Mouse (Mus musculus): Measurements from ENCODE around the gene Zfp467.

Zfp467 gene

DNA sequence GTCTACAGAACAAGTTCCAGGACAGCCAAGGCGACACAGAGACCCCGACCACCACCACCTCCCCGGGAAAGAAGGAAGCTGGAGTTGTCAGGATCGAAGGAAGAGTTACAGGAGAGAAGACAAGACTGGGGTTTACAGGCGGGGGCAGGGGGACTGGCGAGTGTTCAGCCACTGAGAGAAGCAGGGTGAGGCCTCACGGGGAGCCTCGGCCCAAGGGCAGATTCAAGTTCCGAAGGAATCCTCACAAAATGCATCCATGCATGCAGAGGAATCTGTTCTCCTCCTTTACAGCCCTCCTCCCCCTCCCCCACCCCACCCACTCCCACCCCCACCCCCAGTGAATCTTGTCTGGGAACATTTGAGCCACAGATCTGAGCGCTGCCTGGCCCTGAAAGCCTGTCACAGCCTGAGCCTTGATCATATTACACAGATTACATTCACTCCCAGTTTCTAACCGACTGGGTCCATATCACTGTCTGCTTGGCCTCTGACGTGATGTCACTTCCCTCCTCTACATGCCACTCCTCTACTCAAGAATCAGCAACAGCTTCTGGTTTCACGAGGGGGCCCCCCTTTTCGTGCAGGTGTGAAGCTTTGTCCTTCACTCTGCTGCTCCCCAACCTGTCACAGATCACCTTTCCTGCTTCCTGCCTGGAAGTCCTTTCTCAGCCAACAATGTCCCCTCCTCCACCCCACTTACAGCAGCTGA, 5.2 kb downstream of the Zfp467 start:
- DNase-seq (ENCODE audit: low read depth, low spot score), result no peak

- DNase-seq (ENCODE audit: low read depth, low spot score), result no peak
These were observed 6.0 kb downstream of the Zfp467 start for GRCm38 (mm10) chr6:48439654-48440053.

GRCm38 (mm10) chr6:48438475-48439125, 7.0 kb downstream of the Zfp467 start:
- DNase-seq (ENCODE audit: low read depth, low spot score), result no peak

- no peak for DNase-seq (ENCODE audit: low read depth, low spot score)
These were observed 7.8 kb downstream of the Zfp467 start for GRCm38 (mm10) chr6:48437679-48438376.

DNA sequence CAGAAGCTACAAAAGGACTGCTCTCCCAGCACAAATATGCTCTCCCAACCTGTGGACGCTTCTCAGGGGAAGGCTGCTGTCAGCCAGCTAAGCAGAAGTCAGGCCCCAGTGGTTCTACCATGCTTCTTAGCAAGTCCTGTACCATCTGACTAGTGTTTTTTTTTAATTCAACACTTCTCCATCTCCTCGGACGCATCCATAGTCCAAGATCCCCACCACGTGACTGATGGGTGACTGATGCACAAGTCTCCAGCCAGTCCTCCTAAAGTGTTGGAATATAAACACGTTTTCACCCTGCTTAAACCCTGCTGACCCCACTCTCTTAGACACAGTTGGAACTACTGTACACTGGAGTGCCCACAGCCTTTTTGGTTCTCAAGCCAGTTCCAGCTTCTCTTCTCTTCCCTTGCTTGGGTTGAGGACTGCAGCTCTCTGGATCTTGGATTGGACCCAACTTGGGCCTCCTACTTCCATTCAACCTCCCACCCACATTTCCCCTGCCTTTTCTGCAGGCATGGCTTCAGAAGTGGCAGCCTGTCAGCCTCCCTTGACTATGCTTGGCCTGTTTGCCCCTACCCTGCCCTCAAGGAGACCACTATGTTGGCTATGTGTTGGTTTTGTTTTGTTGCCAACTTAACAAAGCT, 9.8 kb downstream of the Zfp467 start:
- no peak for DNase-seq (ENCODE audit: low read depth, low spot score)

GRCm38 (mm10) chr6:48435111-48435510, 10.5 kb downstream of the Zfp467 start:
- no peak for DNase-seq (ENCODE audit: low read depth, low spot score)

GRCm38 (mm10) chr6:48434651-48435050, 11.0 kb downstream of the Zfp467 start:
- DNase-seq (ENCODE audit: low read depth, low spot score), result no peak

DNA sequence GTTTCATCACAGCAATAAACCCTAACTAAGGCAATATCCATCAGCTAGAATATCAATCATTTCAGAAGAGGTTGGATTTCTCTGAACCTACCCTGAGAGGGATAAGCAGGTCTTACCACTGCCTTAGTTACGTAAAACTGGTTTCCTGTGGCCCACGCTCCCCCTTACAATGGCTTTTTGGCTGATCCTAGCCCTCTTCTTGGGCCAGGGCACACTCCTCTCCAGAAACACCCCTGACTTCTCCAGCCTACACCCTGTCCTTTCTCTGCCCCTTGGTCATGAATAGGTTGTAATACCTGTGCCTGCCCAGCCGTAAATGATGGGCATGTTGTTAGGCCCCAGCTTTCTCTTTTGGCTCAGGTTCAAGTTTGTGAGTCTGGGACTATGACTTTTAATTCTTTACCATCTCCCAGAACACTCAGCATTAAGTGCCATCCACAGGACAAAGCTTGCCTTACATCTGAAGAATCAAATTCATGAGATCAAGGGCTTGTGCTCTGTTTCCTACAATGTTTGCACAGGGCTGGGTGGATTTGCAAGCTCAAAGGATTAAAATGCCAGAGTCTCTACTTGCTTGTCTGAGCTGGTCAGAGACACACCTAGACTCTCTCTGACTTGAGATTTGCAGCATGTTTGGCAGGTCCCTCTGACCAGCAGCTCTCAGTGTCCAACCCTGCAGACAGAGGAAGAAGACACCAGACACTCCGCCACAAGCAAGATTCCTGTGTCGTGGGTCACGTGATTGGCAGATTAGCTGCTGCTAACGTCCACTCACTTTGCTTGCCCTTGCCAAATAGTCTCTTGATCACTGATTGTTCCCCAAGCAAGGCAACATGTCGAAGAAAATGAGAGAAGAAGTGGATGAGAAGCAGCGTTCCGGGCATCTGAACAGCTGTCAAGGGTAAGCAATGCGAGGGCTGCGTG, 12.5 kb downstream of the Zfp467 start:
- DNase-seq (ENCODE audit: low read depth, low spot score), result no peak

DNA sequence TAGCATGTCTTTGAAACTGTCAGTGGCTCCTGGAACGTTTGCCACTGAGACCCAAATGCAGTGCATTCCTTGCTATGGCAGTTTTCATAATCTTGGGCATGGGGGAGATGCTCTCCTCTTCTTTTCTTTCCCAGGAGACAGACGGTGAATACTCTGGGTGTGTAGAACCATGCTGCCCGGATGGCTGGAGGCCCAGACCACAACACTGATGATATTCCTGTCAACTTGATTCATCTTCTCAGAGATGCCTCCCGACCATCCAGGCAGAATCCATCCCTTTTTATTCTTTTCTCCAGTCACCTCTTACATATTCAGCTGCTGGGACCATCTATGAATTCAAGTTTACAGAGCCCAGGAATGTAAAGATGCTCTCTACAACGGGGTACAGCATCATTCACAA, 14.9 kb downstream of the Zfp467 start:
- DNase-seq (ENCODE audit: low read depth, low spot score), result no peak

DNA sequence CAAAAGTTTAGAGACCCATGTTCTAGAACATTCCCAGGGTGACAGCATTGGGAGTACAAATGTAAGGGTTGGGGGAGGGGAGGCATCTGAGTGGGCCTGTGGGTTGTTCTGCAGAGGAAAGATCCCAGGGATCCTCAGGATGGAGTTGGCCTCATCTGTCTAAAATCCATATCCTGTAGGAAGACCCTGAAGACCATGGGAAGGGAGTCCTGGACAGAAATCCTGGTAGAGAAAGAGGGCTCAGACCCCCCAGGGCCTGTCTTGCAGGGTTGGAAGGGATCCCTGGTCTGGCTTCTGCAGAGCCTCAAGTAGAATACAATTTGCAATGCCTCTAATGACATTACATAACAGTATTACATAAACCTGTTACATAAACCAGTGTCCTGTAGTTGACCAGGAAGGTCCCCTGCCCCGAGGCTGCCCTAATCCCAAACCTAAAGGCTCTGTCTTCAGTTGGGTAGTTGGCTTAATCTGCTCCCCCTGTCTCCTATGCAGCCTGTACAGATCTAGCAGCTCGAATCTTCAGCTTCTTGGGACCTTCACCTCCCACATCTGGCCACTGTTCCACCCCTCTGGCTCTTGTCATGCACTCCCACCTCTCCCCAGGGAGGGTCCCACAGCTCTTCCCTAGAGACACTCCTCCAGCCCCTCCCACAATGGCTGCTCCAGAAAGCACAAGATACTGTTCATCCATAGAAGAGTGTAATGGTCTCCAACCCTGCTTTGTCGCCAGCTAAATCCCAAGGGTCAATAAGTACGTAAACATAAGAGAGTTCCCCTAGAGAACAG, 16.7 kb downstream of the Zfp467 start:
- no peak for DNase-seq (ENCODE audit: low read depth, low spot score)

- no peak for DNase-seq (ENCODE audit: low read depth, low spot score)
These were observed 18.7 kb downstream of the Zfp467 start for GRCm38 (mm10) chr6:48426956-48427355.

DNA sequence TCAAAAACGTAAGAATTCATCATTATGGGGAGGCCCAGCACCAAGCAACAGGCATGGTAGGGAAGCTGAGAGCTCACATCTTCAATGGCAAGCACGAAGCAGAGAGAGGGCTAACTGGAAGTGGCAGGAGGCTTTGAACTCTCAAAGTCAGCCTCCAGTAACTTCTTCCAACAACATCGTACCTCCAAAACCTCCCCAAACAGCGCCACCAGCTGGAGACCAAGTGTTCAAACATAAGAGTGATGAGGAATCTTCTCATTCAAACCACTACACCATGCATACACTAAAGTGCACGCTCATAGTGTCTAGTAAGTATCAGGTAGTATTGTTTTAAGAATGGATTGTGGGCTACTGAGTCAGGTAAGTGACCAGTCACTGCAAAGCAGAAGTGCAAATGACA, 21.6 kb downstream of the Zfp467 start:
- DNase-seq (ENCODE audit: low read depth, low spot score), result no peak

- DNase-seq (ENCODE audit: low read depth, low spot score), result no peak
These were observed 22.3 kb downstream of the Zfp467 start for GRCm38 (mm10) chr6:48423336-48423735.

- DNase-seq (ENCODE audit: low read depth, low spot score), result no peak
These were observed 25.0 kb downstream of the Zfp467 start for GRCm38 (mm10) chr6:48420647-48421046.

- DNase-seq (ENCODE audit: low read depth, low spot score), result no peak
These were observed 29.1 kb downstream of the Zfp467 start for GRCm38 (mm10) chr6:48416486-48416885.

DNA sequence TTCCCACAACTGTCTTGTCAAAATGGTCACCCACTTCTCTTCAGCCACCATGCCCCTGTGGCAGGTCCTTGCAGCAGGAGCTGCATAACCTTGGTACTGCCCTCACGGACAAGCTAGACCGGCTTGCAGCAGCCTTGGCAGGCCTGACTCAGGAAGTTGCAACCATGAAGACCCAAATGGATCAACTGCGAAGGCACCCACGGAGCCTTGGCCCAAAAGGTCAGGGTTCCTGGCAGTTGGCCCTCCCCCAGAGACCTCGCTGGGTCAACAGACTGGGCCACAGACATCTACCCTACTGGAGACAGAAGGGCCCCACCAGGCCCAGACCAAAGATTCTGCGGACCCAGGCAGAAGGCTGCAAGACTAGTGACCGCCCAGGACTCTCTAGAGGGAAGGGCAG, 30.0 kb downstream of the Zfp467 start:
- DNase-seq (ENCODE audit: low read depth, low spot score), result no peak

GRCm38 (mm10) chr6:48414886-48415285, 30.7 kb downstream of the Zfp467 start:
- no peak for DNase-seq (ENCODE audit: low read depth, low spot score)

GRCm38 (mm10) chr6:48413081-48413480, 32.5 kb downstream of the Zfp467 start:
- no peak for DNase-seq (ENCODE audit: low read depth, low spot score)

DNA sequence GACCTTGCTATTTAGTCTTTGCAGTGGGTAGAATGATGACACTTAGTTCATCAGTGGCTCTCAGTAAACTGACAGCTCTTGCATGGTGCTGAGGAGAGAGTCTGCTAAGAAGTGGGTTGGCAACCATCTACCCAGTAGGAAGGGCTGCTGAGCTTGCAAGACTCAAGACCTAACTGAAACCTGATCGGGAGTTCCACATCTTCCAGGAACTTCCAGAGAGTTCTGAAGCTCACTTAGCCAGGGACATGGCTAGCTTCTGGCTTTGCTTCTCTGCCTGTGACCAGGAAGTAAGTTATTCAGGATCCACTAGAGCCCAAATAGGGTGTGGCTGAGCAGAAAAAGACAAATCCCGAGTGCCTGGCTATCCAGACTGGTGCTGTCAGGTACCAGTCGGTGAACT, 33.0 kb downstream of the Zfp467 start:
- no peak for DNase-seq (ENCODE audit: low read depth, low spot score)

- no peak for DNase-seq (ENCODE audit: low read depth, low spot score)
These were observed 33.5 kb downstream of the Zfp467 start for GRCm38 (mm10) chr6:48412147-48412546.

Data from embryo, embryonic 11.5 days (tissue).